Mouse (Mus musculus) liver, embryonic 12.5 days (tissue): ENCODE data around the gene Dnaic1. TPM values are rescaled to one million over a fixed set of nuclear protein-coding genes. Genes with fewer than 3 reads are reported as not detected.
A peak's percentile ranks its signal among the peaks of the same experiment; 100 is the strongest.

Experiments used
- ATAC-seq: fragments of 200-750 bp; cut with Nextera tagmentation; 2 replicates; pipeline ENCODE4 v1.8.0; 2017; ENCODE audit warnings: moderate number of reproducible peaks, mild to moderate bottlenecking, moderate library complexity
- H3K27ac ChIP-seq: fragments of 300-500 bp; sonication (generic); 2 replicates; pipeline ENCODE4 v1.5.1; 2016; ENCODE audit warnings: mild to moderate bottlenecking
- H3K27me3 ChIP-seq: fragments of 300-500 bp; sonication (generic); replicated peaks from 2 replicates; pipeline ENCODE4 v1.6.1; 2016; ENCODE audit warnings: mild to moderate bottlenecking, moderate library complexity
- H3K36me3 ChIP-seq: fragments of 300-500 bp; sonication (generic); 2 replicates; pipeline ENCODE4 v1.6.1; 2016; ENCODE audit warnings: mild to moderate bottlenecking, moderate library complexity
- H3K4me1 ChIP-seq: fragments of 300-500 bp; sonication (generic); 2 replicates; pipeline ENCODE4 v1.6.1; 2016
- H3K4me2 ChIP-seq: fragments of 300-500 bp; sonication (generic); 2 replicates; pipeline ENCODE4 v1.6.1; 2016; ENCODE audit warnings: mild to moderate bottlenecking, moderate library complexity
- H3K4me3 ChIP-seq: fragments of 300-500 bp; sonication (generic); 2 replicates; pipeline ENCODE4 v1.5.1; 2016; ENCODE audit warnings: mild to moderate bottlenecking, moderate library complexity
- H3K9ac ChIP-seq: fragments of 300-500 bp; sonication (generic); 2 replicates; pipeline ENCODE4 v1.6.1; 2016; ENCODE audit warnings: mild to moderate bottlenecking, moderate library complexity
- H3K9me3 ChIP-seq: fragments of 300-500 bp; sonication (generic); replicated peaks from 2 replicates; pipeline ENCODE4 v1.6.1; 2016; ENCODE audit warnings: mild to moderate bottlenecking, moderate library complexity
- WGBS: fragments of 180-500 bp; shearing (Covaris S2); methylation state at CpG from one replicate; pipeline ENCODE4 v1.1.7; 2016; ENCODE audit not compliant: insufficient replicate concordance; 5-methylcytosine and 5-hydroxymethylcytosine counted together
- polyA plus RNA-seq: library from polyadenylated mRNA; unstranded; fragments of >200 nt; fragmentation: Nextera tagmentation; extraction: Ambion mirVana; gene quantifications from 2 replicates; pipeline ENCODE4 v1.2.1, GENCODE M21; 2016

Dnaic1 gene
- polyA plus RNA-seq, 1 experiment from 2014 or later, result 0.51 TPM

GRCm38 (mm10) chr4:41547086-41547485, 22.5 kb upstream of the Dnaic1 start:
- H3K4me1 ChIP-seq, result no peaks in the 10 kb centered on the region
- 64% methylated on average over 1 of the region's 1 CpGs for WGBS
- H3K9me3 ChIP-seq, result no peaks in the 10 kb centered on the region
- ATAC-seq, result no peak
- H3K4me3 ChIP-seq, result no peak overlapping the region
- H3K36me3 ChIP-seq, result no peaks in the 10 kb centered on the region
- no peaks in the 10 kb centered on the region for H3K27me3 ChIP-seq
- H3K4me2 ChIP-seq, result no peak overlapping the region
- H3K27ac ChIP-seq, result no peak overlapping the region
- H3K9ac ChIP-seq, result no peak overlapping the region

GRCm38 (mm10) chr4:41552529-41552928, 17.0 kb upstream of the Dnaic1 start:
- H3K9me3 ChIP-seq, result no peaks in the 10 kb centered on the region
- H3K4me3 ChIP-seq, result no peak overlapping the region
- no peaks in the 10 kb centered on the region for H3K36me3 ChIP-seq
- H3K4me1 ChIP-seq, result peaks cover 7% of the 10 kb centered on the region; the same call in 1 of the 2 replicates
- H3K4me2 ChIP-seq, result no peak overlapping the region
- WGBS, result 27% methylated on average over 6 of the region's 6 CpGs
- no peak for ATAC-seq
- H3K27me3 ChIP-seq, result no peaks in the 10 kb centered on the region
- H3K27ac ChIP-seq, result no peak overlapping the region
- H3K9ac ChIP-seq, result no peak overlapping the region

GRCm38 (mm10) chr4:41553116-41553515, 16.5 kb upstream of the Dnaic1 start:
- Histone ChIP-seq H3K9ac (no peak overlapping the region), H3K4me2 (no peak overlapping the region), H3K4me1 (peaks cover 7% of the 10 kb centered on the region; the same call in 1 of the 2 replicates), H3K4me3 (no peak overlapping the region), H3K36me3 (no peaks in the 10 kb centered on the region), H3K27me3 (no peaks in the 10 kb centered on the region), H3K9me3 (no peaks in the 10 kb centered on the region), H3K27ac (no peak overlapping the region)
- 74% methylated on average over 11 of the region's 11 CpGs for WGBS
- ATAC-seq, result no peak

GRCm38 (mm10) chr4:41554994-41555663, 14.4 kb upstream of the Dnaic1 start:
- ATAC-seq, result no peak
- Histone ChIP-seq H3K4me2 (no peak overlapping the region), H3K27me3 (no peaks in the 10 kb centered on the region), H3K9me3 (no peaks in the 10 kb centered on the region), H3K4me1 (peaks cover 7% of the 10 kb centered on the region; the same call in 1 of the 2 replicates), H3K27ac (peak overlapping the region; percentile 50), H3K4me3 (no peak overlapping the region), H3K36me3 (no peaks in the 10 kb centered on the region), H3K9ac (no peak overlapping the region)
- 32% methylated on average over 14 of the region's 14 CpGs for WGBS

- no peak overlapping the region for H3K4me2 ChIP-seq
- no peak for ATAC-seq
- H3K27ac ChIP-seq, result no peak overlapping the region
- H3K36me3 ChIP-seq, result no peaks in the 10 kb centered on the region
- H3K4me3 ChIP-seq, result no peak overlapping the region
- peaks cover 7% of the 10 kb centered on the region; the same call in 1 of the 2 replicates for H3K4me1 ChIP-seq
- 31% methylated on average over 5 of the region's 5 CpGs for WGBS
- H3K9me3 ChIP-seq, result no peaks in the 10 kb centered on the region
- H3K27me3 ChIP-seq, result no peaks in the 10 kb centered on the region
- H3K9ac ChIP-seq, result no peak overlapping the region
These were observed 13.1 kb upstream of the Dnaic1 start for GRCm38 (mm10) chr4:41556311-41556953.

GRCm38 (mm10) chr4:41557092-41557491, 12.5 kb upstream of the Dnaic1 start:
- no peak overlapping the region for H3K4me2 ChIP-seq
- no peaks in the 10 kb centered on the region for H3K27me3 ChIP-seq
- no peak overlapping the region for H3K27ac ChIP-seq
- H3K4me1 ChIP-seq, result peaks cover 7% of the 10 kb centered on the region; the same call in 1 of the 2 replicates
- no peaks in the 10 kb centered on the region for H3K9me3 ChIP-seq
- ATAC-seq, result no peak
- H3K9ac ChIP-seq, result no peak overlapping the region
- 32% methylated on average over 3 of the region's 3 CpGs for WGBS
- H3K36me3 ChIP-seq, result no peaks in the 10 kb centered on the region
- H3K4me3 ChIP-seq, result no peak overlapping the region

GRCm38 (mm10) chr4:41563297-41563696, 6.3 kb upstream of the Dnaic1 start:
- Histone ChIP-seq H3K4me3 (no peak overlapping the region), H3K9ac (no peak overlapping the region), H3K27me3 (peaks cover 32% of the 10 kb centered on the region), H3K36me3 (no peaks in the 10 kb centered on the region), H3K9me3 (no peaks in the 10 kb centered on the region), H3K4me2 (no peak overlapping the region), H3K27ac (no peak overlapping the region), H3K4me1 (peaks cover 3% of the 10 kb centered on the region)
- WGBS, result 66% methylated on average over 5 of the region's 5 CpGs
- no peak for ATAC-seq

GRCm38 (mm10) chr4:41566123-41566522, 3.5 kb upstream of the Dnaic1 start:
- Histone ChIP-seq H3K4me1 (peaks cover 20% of the 10 kb centered on the region), H3K9me3 (no peaks in the 10 kb centered on the region), H3K27ac (no peak overlapping the region), H3K4me2 (no peak overlapping the region), H3K9ac (no peak overlapping the region), H3K4me3 (no peak overlapping the region), H3K27me3 (peaks cover 59% of the 10 kb centered on the region), H3K36me3 (no peaks in the 10 kb centered on the region)
- ATAC-seq, result no peak
- WGBS, result 22% methylated on average over 3 of the region's 3 CpGs

GRCm38 (mm10) chr4:41568239-41568638, 1.3 kb upstream of the Dnaic1 start:
- H3K27me3 ChIP-seq, result peaks cover 77% of the 10 kb centered on the region
- no peak for ATAC-seq
- 19% methylated on average over 19 of the region's 19 CpGs for WGBS
- no peak overlapping the region for H3K27ac ChIP-seq
- H3K9ac ChIP-seq, result no peak overlapping the region
- peaks cover 20% of the 10 kb centered on the region for H3K4me1 ChIP-seq
- peak overlapping the region; percentile 97 for H3K4me2 ChIP-seq
- H3K4me3 ChIP-seq, result peak overlapping the region; percentile 70
- no peaks in the 10 kb centered on the region for H3K36me3 ChIP-seq
- H3K9me3 ChIP-seq, result no peaks in the 10 kb centered on the region

- ATAC-seq, result no peak
- Histone ChIP-seq H3K27me3 (peaks cover 81% of the 10 kb centered on the region), H3K4me3 (peak overlapping the region; percentile 70), H3K4me1 (peaks cover 20% of the 10 kb centered on the region), H3K4me2 (peak overlapping the region; percentile 97), H3K36me3 (no peaks in the 10 kb centered on the region), H3K27ac (peak overlapping the region; percentile 43; the same call in 1 of the 2 replicates), H3K9me3 (no peaks in the 10 kb centered on the region), H3K9ac (peak overlapping the region; percentile 74)
- 1% methylated on average over 58 of the region's 58 CpGs for WGBS
These were observed 729 bp upstream of the Dnaic1 start for GRCm38 (mm10) chr4:41568682-41569410.

- H3K4me2 ChIP-seq, result no peak overlapping the region
- 20% methylated on average over 5 of the region's 5 CpGs for WGBS
- H3K27me3 ChIP-seq, result peaks cover 66% of the 10 kb centered on the region
- no peaks in the 10 kb centered on the region for H3K9me3 ChIP-seq
- no peaks in the 10 kb centered on the region for H3K36me3 ChIP-seq
- no peak overlapping the region for H3K27ac ChIP-seq
- ATAC-seq, result no peak
- H3K4me3 ChIP-seq, result no peak overlapping the region
- H3K4me1 ChIP-seq, result peaks cover 20% of the 10 kb centered on the region
- H3K9ac ChIP-seq, result no peak overlapping the region
These were observed 1.9 kb downstream of the Dnaic1 start for GRCm38 (mm10) chr4:41571490-41571889.

- Histone ChIP-seq H3K4me1 (peaks cover 15% of the 10 kb centered on the region), H3K9me3 (no peaks in the 10 kb centered on the region), H3K27me3 (peaks cover 49% of the 10 kb centered on the region), H3K9ac (no peak overlapping the region), H3K36me3 (no peaks in the 10 kb centered on the region), H3K27ac (no peak overlapping the region), H3K4me3 (no peak overlapping the region), H3K4me2 (no peak overlapping the region)
- 48% methylated on average over 4 of the region's 4 CpGs for WGBS
- no peak for ATAC-seq
These were observed 3.9 kb downstream of the Dnaic1 start for GRCm38 (mm10) chr4:41573492-41573891.
